Mouse (Mus musculus) left cerebral cortex, adult 2 months (tissue): ENCODE data around the gene Wars2. TPM values are rescaled to one million over a fixed set of nuclear protein-coding genes. Genes with fewer than 3 reads are reported as not detected.

Source experiments
- DNase-seq, 2 experiments: peaks; one replicate each; pipeline ENCODE4 v3.0.0; 2021 to 2022; ENCODE audit warnings: low spot score in 2 of 2, mixed read lengths in 1 of 2; ENCODE audit errors: extremely low spot score in 1 of 2
- H3K27ac ChIP-seq: fragments of 200-600 bp; 2 replicates; pipeline ENCODE4 v1.8.1; 2022
- H3K4me3 ChIP-seq: fragments of 200-600 bp; 2 replicates; pipeline ENCODE4 v1.8.1; 2022
- CTCF ChIP-seq: fragments of 200-600 bp; IDR thresholded peaks from 2 replicates; pipeline ENCODE4 v1.8.1; 2022; ENCODE audit warnings: antibody characterized with exemption, mild to moderate bottlenecking, moderate library complexity
- intact Hi-C: fragments of 180-260 bp; cut with DNase I; formaldehyde crosslinking; loops from one replicate; pipeline ENCODE4 v1.15.1; 2025
- total RNA-seq, 2 experiments: library from RNA; stranded (reverse); gene quantifications; 2 replicates each; pipeline ENCODE4 v1.2.3; 2021

Wars2 gene
- total RNA-seq, 2 experiments from 2014 or later: 6.5 to 7.3 TPM

DNA sequence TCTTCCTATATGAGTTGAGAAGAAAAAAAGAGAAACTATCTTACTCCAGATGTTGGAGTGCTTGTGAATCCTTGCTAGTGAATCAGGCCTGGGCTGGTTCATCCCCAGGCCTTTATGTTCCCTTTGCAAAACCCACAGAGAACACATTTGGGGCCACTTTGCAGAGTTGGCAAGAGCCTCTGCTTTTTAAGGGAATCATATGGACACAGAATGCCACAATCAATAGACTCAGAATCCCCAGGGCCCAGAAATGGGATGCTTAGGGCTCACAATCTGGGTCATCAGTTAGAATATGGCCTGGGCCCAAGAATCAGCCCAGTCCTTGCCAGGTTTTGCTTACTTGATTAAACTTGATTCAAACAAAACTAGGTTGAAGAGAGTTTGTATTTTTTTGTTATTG is 62.5 kb downstream of the Wars2 start:
- intact Hi-C loops: no loop called here
- H3K27ac ChIP-seq: no peak overlapping the region
- no peak overlapping the region for H3K4me3 ChIP-seq
- TF ChIP-seq CTCF: no peak
- DNase-seq: no peak

GRCm38 (mm10) chr3:99208416-99208815 is 67.5 kb downstream of the Wars2 start:
- TF ChIP-seq CTCF: no peak
- DNase-seq: no peak
- Histone ChIP-seq H3K27ac (no peak overlapping the region), H3K4me3 (no peak overlapping the region)
- intact Hi-C loops: no loop called here

DNA sequence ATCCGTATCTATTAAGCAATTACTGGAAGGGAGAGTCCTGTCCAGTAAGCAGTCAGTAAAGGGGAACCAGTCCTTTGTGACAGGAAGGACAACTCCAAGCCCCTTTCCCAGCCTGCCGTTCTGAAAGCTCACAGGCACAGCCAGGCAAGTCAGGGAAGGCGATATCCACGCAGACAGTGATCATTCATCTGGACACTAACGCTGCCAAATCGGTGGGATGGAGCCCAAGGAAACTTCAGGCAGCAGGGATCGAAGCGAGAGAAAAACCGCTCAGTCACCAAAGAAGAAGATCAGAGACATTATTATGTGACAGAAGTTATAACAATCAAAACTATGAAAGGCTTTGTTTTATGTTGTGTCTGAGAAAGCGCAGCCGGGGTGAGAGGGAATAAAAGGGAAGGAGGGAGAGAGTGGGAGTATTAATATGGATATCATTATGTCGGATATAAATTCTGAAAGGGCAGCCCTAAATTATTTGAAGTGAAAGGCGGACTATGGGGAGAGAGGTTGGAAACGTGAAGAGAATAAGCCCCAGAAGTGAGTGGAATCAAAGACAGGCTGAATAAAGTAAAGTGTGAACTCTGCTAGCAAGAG is 70.3 kb downstream of the Wars2 start:
- intact Hi-C loops: no loop called here
- TF ChIP-seq CTCF: no peak

GRCm38 (mm10) chr3:99227807-99228206 is 86.9 kb downstream of the Wars2 start:
- Histone ChIP-seq H3K27ac (no peak overlapping the region), H3K4me3 (no peak overlapping the region)
- TF ChIP-seq CTCF: no peak
- no peak for DNase-seq
- intact Hi-C loops: no loop called here

More for the DNA sequence above, 70.3 kb downstream of the Wars2 start:
- Histone ChIP-seq H3K27ac (no peak overlapping the region), H3K4me3 (no peak overlapping the region)
- DNase-seq: no peak

- intact Hi-C loops: loop anchor here (1.0 to 5.0 kb wide), 2 partner anchors 316 to 706 kb away; no protein-coding TSS in a partner anchor
- TF ChIP-seq CTCF: peak; percentile 76
- DNase-seq: peak in 1 of 2 experiments; percentile 49
- H3K27ac ChIP-seq: no peak overlapping the region
- no peak overlapping the region for H3K4me3 ChIP-seq
Measured at GRCm38 (mm10) chr3:99233393-99234318, 92.8 kb downstream of the Wars2 start.

DNA sequence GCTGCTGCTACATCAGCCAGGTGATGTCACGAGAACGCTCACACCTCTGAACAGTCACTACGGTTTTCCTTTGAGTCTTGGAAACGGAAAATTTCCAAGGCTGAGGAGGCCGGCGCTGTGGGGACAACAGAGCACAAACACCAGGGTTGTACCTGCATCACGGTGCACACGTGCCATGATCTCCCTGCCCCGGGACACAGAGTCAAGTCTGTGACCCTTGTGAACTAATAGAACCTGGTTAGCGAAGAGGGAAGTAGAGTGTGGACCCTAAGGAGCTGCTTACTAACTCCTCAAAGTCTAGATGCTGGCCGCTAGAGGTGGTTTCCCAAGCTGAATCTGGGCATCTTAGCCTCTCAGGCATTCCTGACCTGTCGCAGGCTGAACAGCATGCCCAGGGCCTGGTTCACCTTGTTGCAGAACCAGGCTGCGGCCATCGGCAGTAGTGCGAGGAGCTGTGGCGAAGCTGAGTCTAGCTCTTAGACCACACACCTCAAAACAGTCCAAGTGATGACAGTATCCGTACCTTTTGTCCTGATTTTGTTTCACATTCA is 93.5 kb downstream of the Wars2 start:
- TF ChIP-seq CTCF: no peak
- DNase-seq: no peak
- intact Hi-C loops: loop anchor here (1.0 to 5.0 kb wide), 2 partner anchors 317 to 705 kb away; no protein-coding TSS in a partner anchor
- Histone ChIP-seq H3K27ac (no peak overlapping the region), H3K4me3 (no peak overlapping the region)

DNA sequence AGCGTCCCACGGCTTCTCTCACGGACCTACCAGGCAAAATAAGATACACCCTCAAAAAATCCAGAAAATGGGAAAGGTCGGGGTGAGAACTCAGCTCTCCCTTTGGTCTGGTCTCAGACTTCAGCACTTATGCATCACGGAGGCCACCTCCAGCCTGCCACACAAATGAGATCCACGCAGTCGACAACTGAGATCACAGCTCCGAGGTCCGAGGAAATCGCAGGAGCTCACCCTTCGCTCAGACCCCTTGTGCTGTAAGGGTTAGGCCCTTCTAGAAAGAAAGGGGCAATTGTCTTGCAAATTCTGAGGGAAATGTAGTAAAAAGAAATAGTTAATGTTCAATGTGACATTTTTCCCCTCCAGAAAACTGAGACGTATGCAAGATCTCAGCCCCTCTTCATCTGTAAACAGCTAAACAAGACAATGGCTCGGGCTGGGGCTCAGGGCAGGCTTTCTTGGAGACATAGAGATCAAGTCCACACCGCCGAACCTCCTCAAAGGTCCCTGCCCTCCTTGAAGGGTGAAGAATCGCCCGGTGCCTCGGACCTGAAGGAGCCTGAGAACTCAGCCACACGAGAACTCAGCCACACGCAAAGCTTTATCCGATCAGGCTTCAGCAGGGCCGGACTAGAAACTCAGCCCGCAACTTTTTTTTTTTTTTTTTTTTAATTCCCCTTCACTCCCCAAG is 94.4 kb downstream of the Wars2 start:
- no peak for TF ChIP-seq CTCF
- Histone ChIP-seq H3K27ac (no peak overlapping the region), H3K4me3 (no peak overlapping the region)
- DNase-seq: no peak
- intact Hi-C loops: no loop called here

DNA sequence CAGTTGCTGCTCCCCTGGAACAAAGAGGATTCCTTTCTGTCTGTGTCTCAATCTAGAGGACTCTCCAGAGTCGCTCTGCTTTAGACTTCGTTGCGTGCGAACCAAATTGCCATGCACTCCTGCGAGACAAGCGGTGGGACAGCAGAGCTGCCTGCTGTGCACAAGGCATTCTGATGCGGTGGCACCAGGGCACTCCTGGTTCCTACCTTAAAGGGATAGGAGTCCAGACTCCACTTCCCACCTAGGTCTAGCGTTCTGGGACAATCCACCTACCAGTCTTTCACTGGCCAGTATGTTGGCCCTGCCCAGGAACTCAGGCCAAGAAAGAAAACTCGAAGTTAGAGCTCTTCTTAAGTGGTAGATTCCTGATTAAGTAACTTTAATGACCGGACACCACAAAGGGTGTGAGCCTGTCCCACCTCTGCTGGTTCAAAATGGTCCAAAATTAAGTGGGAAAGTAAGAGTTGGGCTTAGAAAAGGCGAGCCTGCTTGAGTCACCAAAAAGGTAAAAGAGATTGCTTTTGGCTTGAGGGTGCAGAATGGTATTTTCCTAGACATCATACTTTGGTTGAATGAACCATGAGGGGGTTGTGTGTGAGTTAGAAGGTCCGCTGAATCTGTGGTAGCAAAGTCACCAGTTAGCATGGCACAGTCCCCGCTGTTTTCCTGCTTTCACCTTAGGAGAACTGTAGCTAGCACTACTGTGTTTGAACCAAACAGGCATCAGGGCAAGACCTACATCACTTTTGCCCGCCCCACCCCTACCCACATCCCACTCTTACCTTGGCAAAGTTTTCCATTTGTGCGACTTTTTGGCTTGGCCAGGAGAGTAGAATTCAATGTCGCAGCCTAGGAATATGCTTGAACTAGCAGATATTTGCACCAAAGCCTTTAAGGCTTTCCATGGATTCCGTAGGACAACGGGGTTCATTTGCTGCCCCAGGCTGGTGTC is 95.2 kb downstream of the Wars2 start:
- intact Hi-C loops: no loop called here
- DNase-seq: no peak

GRCm38 (mm10) chr3:99238691-99239090 is 97.8 kb downstream of the Wars2 start:
- DNase-seq: no peak
- no peak overlapping the region for H3K4me3 ChIP-seq
- no peak for TF ChIP-seq CTCF
- intact Hi-C loops: no loop called here
- H3K27ac ChIP-seq: no peak overlapping the region

More for the DNA sequence above, 95.2 kb downstream of the Wars2 start:
- TF ChIP-seq CTCF: no peak
- Histone ChIP-seq H3K27ac (no peak overlapping the region), H3K4me3 (no peak overlapping the region)

DNA sequence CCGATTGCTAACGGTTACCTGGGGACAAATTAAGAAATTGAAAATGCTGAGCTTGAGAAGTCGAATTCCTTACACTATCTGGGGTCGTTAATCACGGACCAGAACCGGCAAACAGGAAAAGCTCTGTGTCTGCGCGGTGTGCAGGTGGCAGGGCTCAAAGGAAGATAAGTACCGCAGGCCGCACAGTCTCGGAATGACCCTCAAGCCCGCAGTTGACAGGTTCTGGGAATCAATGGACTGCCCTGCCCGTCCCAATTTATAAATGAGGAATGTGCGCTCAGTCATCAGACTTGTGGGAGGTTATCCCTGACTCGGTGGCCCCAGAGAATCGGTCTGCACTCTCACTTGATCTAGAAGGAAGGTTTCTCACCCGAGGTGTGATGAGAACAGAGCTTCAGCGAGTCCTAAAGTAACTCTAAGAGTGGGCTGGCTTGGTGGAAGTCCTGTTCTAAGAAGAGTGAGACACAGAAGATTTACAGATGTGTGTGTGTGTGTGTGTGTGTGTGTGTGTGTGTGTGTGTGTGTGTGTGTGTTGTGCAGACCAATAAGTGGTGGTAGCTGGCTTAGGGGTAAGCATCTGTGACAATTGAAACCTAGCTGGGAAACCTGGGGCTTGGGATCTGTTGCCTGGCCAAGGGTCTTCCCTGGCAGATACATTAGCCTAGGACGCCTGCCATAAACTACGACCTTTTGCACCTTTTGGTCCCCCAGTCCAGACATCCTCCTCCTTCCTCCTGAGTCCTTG is 98.6 kb downstream of the Wars2 start:
- Histone ChIP-seq H3K4me3 (no peak overlapping the region), H3K27ac (no peak overlapping the region)
- no peak for DNase-seq
- TF ChIP-seq CTCF: no peak
- intact Hi-C loops: no loop called here
